Mouse (Mus musculus) lung, postnatal 36 days (tissue): ENCODE results near the gene Ndrg3.
"Not testable (repeated sequence)": the region's sequence is repeated elsewhere in the genome, so short reads cannot be mapped to it uniquely, and the experiment has no call there.

ENCODE experiments used
- DNase-seq: peaks from one replicate; pipeline ENCODE4 v3.0.0; 2022; ENCODE audit warnings: mixed read lengths

Gene Ndrg3

DNA sequence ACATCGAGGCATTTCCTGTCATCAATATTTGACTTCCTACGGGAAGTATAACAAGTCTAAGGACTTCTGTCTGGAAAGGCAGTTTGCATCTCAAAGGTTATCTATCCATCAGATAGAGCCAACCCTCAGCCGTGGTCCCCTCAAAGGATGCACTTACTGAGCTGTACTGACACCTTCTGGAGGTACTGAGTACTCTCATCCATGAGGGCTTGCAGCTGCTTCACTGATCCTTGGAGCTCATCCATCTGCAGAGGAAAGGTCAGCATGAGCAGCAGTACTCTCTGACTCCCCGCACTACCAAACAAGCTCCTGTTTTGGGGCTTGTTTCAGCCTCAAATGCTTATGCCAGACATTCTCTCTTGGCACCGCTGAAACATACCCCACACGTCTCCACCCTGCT lies 4.7 kb upstream of the Ndrg3 start:
- DNase-seq, result peak; percentile 63

DNA sequence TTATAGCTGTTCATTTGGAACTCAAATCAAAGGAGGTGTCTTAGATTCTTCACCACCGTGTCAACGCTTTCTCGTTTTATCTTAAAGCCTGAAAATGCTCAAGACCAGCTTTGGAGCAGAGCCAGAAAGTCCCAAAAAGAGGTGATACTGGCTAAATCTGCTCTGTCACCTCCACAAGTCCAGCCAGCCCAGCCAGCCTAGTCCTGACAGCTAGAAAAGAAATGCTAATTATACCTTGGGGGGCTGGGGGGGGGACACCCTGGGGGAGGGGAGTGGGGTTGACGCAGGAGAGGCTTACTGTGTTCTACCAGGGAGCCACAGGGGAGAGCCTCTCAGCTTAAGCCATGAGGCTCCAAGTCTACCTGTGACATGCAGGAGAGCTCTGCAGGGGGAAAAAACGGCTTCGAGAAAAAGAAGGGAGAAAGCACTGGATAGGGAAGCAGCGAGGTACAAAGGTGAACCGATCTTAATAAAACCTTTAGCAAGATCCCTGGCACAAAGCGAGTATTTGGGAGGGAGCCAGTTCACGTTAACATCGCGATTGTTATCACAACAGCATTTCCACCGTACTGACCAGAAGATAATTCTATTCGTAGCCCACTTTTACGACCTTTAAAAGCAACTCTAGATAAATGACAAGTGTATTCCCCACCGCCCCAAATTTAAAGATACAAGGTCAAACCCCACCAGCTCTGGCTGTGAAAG lies 977 bp downstream of the Ndrg3 start:
- no peak for DNase-seq

DNA sequence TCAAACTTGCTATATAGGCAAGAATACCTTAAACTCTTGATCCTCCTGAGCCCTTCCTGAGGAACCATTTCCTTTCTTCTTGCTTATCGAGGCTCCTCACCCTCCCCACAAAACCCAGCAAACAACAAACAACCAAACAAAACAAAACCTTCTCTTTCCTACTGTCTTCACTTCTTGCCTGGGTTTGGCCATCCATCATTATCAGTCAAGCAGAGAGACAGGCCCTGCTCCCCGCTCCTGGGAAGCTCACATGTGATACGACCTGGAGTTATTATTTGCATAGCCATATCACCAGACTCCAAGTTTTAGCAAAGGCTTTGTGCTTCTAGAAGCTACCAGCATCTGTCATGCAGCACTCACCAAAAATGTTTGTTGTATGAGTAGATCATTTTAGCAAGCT lies 4.5 kb downstream of the Ndrg3 start:
- no peak for DNase-seq

DNA sequence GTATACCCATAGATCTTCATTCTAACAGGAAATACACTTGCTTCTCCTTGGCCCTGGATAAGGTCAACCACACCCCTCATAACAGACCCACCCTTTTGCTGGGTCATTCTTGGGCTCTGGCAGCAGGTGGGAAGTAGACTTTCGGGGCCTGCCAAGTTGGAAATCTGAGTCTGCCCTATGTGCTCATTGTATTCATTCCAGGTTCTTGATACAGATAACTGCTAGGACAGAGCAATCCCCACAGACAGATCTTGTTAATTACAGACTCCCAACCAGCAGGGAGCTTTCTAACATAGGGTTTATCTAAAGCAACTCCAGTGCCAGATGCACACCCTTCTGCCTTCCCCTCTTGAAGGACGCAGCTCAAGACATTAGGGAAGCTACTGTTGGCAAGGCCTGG lies 9.0 kb downstream of the Ndrg3 start:
- peak; percentile 42 for DNase-seq

DNA sequence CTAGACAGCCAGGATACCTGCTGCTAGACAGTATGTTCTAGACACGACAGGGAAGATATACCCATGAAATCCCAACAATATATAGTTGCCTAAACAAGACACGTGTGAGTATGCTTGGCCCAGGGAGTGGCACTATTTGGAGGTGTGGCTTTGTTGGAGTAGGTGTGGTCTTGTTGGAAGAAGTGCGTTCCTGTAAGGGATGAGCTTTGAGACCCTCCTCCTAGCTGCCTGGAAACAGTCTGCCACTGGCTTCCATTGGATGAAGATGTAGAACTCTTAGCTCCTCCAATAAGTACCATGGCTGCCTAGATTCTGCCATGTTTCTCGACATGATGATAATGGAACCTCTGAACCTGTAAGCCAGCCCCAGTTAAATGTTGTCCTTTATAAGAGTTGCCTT lies 10.6 kb downstream of the Ndrg3 start:
- DNase-seq, result no peak

DNA sequence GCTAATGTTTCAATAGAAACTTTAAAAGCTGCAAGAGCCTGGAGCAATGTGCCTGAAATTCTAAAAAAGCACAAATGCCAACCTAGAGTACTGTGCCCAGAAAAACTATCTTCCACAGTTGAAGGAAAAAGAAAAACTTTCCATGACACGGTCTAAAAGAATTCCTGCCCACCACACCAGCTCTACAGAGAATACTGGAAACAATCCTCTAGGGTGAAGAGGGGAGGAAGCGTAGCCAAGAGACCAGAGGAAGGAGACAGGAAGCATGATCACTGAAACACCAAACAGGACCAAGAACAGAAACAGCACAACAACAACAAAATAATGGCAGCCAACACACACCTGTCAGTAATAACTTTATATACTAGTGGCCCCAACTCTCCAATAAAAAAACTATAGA lies 11.8 kb downstream of the Ndrg3 start:
- no peak for DNase-seq

DNA sequence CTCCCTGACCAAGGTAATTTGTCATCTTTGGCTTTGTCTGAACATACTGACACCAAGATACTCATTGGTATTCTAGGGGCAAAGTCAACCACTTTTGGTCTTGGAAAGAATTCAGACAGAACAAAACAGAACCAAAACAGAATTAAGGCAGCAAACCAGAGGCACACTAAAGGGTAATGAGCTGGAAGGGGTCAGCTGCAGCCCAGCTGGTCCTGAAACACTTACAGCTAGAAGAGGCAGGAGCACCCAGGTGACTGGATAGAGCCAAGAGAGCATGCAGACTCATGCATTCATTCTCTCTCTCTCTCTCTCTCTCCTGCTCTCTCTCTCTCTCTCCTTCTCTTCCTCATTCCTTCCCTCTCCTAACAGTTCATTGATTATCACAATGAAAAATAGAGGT lies 15.1 kb downstream of the Ndrg3 start:
- DNase-seq, result no peak

DNA sequence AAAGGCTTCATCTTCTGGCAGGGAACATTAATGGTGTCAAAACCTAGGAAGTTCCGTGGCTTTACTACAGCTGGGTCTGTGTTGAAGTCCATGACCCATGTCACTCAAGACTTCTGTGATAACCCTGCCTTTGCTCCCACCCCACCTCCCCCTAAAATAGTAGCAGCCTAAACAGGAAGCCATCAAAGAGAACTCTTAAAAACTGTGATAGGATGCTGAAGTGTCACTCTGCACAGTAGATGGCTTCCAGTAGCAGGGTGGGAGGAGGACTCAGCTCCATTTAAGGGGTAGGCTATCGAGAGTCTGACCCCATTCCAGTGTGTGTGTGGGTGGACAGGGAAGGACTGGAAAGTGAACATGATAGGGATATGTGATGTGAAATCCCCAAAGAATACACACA lies 16.9 kb downstream of the Ndrg3 start:
- DNase-seq, result peak; percentile 11

DNA sequence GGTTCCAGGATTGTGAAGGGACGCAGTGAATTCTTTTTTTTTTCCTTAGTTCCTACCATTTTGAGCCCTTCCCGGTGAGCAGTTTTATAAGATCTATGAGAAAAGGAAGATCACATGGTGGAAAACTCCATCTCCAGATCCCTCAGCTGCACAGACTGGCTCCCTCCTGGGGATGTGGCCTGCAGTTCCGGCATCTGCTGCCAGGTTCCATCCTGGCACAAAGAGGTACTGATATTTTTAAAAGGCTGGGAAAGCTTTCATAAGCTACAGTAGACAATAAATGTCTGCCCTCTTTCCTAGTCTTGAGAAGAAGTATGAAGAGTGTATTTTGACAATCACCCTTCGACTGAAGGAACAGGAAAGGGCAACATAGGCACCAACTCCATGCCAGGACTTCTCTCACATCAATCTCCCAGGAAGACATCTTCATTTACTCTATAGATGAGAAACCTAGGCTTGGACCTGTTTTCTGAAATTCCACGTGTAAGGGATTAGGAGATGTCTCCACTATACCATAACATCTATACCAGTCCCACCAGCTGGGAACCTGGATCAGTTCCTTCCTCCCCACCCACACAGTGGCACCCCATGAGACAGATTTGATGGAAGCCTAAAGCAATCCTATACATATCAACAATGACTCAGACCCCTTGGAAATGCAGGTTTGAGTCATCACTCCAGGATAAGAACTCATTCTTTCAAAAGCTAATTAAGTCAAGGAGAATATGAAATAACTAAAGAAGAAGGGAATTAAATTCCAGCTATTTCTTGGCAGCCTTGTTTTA lies 18.3 kb downstream of the Ndrg3 start:
- no peak for DNase-seq

DNA sequence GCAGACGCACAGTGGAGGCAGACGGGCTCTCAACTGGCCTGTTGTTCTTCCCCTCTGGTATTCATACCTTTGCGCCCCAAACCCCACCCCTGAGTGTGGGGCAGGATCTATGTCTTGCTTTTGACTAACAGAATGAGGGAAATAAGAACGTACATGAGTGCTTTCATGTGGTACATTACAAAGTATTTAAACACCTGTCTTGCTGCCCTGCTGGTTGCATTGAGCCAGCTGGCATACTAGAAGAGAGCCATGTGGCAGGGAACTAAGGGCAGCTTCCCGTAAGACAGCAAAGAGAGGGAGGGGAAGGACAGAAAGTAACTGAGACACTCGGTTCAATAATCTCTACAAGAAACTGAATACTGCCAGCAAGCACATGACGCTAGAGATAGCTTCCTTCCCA lies 21.6 kb downstream of the Ndrg3 start:
- no peak for DNase-seq

DNA sequence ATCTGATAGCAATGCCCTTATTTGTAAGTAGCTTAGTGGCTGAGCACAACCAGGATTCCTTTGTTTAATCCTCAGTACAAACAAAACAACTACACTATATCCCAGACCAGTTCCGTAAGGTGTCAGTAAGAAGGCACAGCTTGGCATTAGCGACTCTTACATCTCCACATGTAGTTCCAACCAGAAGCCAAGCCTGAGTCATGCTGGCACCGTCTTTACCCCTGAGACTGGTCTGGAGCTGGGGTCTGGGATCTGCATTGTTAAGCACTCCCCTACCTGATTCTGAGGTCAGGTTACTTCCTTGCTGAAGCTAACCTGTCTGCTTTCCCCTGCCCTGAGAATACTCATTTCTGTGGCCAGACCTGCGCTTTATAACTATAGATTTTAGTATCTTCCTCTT lies 23.4 kb downstream of the Ndrg3 start:
- no peak for DNase-seq

DNA sequence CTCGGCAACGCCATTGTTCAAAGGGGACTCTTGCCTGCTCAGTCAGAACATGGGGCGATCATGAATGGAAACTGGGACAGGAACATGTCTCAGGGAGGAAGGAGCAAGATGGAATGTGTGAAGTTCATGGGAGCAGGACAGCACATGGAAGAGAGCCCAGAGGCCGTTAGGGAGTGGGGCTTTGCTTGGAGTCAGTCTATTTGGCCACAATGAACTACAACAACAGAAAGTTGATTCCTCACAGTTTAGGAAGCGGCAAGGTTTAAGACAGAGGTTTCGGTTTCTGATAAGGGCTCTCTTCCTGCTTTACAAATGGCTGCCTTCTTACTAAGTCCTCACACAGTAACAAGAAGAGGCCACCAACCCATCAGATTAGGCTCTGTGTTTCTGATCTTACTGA lies 24.5 kb downstream of the Ndrg3 start:
- no peak for DNase-seq

DNA sequence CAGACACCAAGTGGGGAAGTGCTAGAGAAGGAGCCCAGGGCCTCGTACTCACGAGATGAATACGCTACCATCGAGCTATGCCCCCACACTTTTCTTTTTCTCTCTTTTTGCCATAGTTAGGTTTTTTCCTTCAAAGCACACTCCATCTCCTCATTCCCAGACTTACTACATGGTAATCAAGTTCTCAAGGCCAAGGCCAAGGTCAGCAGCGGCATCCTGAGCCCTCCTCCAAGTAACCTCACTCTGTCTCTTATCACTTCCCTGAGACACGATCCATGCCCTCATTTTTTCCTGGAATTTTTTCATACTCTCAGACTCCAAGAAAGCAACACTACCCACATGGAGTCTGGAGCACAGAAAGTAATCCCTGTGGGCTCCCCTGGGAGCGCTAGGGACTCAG lies 28.0 kb downstream of the Ndrg3 start:
- DNase-seq, result no peak

DNA sequence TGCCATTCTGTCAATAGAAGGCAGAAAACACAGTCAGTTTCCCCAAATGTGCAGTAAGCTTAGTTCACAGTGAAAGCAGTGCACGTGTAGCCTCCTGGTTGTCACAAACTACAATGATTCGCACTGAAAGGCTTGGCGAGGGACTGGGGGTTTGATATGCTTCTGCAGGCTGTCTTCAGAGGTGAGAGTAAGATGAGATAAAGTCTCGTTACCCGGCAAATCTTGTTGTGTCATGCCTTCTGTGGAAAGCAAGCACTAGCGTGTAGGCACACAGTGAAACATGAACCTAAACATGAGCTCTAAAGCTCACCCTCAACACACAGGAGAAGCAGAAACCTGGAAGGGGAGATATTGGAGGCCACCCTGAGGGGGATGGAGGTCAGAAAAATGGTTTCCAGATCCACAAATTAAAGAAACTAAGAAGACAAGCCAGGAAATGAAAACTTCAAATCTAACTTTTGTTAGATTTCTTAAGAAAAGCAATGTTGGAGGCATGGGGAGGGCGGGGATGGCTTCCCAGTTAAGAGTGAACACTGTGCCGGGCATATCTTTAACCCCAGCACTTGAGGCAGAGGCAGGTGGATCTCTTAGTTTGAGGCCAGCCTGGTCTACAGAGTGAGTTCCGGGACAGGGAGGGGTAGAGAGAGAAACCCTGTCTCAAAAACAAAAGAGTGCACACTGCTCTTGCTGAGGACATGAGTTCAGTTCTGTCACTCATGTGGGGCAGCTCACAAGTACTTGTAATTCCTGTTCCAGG lies 33.2 kb downstream of the Ndrg3 start:
- DNase-seq, result no peak

DNA sequence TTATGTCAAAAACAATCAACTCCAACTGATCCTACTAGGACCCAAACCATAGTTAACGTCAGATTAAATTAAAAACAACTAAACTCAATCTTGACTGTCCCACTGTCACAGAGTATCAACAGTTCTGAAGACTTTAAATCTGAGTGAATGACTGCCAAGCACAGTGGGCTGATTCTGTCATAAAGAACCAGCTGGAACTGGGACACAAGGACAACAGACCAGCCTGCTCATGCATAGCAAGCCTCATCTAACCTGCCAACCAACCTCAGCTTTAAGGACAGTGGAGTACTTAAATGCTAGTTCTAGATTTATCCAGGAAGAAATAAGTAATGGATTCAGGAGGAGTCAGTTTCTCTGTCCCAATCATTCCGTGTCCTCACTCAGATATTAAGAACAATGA lies 34.8 kb downstream of the Ndrg3 start:
- no peak for DNase-seq

DNA sequence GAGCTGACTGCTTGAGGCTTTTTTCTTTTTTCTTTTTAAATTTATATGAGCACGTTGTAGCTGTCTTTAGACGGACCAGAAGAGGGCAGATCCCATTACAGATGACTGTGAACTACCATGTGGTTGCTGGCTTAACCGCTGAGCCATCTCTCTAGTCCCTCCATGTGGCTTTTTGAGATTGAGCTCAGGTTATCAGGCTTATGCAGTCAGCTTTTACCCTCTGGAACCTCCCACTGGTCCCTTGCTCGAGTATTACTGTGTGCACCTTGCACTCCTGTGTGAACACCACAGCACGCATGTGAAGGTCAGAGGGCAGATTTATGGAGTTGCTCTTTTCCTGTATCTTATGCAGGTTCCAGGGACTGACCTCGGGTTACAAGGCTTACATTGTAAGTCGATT lies 35.5 kb downstream of the Ndrg3 start:
- no peak for DNase-seq

DNA sequence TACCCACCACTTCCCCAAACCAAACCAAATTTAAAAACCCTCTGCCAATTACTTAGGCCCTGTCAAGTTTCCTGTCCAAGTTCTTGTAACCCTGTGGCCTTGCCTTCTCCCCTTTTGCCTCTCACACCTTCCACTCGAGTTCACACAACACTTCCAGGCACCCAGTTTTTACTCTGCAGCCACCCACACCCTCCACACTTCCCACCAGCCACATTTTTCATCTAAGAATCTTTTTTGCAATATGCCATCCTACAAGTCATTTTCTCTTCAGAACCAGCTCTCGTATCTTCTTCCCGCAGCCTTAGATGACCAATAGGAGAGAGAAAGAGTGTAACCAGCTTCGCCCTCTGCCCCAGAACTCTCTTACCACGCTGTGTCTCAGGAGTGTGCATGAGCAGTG lies 37.4 kb downstream of the Ndrg3 start:
- no peak for DNase-seq

DNA sequence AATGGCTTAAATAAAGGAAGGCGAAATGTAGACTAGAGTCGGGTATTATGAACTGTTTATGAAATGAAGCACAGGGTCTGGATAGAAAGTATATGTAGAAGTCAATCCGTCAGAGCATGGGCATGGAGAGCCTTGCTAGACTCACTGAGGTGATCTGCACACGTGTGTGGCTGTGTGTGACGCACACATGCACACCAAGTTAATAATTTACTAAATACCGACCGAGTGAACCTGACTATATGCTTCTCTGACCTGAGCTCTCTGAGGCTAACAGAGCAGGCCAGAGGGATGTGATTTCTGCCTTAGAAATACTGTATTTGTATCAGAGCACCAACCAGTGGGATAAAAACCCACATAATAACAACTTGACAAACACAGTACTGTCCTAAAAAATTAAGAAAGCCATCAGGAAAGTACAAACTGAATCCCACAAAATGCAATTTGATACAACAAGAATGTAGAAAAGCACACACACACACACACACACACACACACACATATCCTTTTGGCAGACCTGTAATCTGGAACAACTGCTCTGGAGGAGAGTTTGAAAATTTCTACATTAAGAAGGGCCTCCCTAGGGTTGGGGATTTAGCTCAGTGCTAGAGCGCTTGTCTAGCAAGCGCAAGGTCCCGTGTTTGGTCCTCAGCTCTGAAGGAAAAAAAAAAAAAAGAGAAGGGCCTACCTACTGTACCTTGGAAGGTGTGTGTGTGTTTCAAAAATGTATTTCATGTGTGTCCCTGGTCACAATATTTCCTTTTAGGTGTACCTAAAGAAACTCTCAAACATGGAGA lies 40.4 kb downstream of the Ndrg3 start:
- DNase-seq, result no peak

DNA sequence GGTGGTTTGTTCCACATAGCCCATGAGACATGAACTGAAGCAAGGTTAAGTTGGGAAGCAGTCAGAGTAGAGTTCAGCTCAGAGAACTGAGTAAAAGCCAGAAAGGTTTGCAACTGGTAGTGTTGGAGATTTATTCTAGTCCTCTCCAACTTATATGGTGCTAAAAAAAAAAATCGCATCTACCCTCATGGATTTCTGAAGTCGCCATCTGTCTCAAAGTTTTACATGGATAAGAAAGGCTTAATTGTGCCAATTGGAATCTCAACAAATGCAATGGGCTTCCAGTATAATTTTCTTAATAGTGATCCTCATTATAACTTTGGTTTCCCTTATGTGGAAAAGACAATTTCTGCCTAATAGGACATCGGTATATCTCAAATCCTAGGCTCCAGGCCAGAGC lies 41.0 kb downstream of the Ndrg3 start:
- DNase-seq, result no peak

DNA sequence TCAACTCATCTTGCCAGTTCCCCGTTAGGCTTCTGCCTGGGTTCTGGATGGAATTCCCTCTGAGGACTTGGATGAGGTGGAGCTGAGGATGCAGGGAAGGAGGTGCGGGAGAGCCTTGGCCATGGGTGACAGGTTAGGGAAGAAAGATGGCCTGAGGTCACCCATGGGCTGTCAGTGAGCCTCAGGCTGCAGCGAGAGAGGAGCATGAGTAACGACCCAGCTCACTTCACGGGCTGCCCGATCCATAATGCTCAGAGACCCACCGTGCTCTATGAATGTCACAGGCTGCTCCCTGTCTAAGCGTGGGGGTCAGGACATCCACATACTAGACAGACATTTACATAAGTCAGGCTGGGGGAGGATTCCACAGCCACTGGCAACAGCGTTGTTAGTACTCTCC lies 50.3 kb downstream of the Ndrg3 start:
- not testable (repeated sequence) for DNase-seq

DNA sequence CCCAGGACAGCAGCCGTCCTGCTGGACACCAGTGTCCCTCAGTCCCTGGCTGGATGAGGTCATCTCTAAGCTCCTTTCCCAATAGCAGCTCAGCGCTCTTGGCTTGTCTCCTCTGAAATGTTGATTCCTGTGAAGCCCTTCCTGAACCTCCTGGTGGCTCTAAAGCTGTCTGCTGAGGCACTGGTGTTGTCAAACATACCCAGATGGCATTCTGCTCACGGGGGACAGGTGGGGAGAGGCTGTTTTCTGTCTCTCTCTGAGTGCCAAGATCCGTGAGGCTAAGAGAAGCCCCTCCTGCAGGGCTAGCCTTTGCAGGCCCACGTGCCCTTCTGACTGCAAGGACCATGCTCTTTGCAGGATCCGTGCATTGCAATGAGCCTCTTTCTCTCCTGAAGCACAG lies 51.9 kb downstream of the Ndrg3 start:
- DNase-seq, result not testable (repeated sequence)

DNA sequence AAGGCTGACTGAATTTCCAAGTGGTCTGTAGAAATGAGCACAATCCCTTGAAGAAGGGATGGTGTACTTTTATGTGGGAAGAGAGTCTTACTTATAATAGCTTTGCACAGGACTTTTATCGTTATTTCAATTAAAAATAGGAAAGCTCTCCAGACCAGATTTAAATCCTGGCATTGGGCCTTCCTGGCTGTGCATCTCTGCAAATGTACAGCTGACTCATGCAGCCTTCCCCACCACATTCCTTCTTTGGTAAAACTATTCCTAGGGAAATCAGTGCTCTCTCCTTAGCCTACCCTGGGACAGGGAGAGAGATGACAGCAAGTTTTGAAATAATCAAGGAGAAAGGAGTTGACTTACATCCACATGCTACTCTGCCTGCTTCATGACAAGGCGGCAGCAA lies 54.1 kb downstream of the Ndrg3 start:
- DNase-seq, result no peak

DNA sequence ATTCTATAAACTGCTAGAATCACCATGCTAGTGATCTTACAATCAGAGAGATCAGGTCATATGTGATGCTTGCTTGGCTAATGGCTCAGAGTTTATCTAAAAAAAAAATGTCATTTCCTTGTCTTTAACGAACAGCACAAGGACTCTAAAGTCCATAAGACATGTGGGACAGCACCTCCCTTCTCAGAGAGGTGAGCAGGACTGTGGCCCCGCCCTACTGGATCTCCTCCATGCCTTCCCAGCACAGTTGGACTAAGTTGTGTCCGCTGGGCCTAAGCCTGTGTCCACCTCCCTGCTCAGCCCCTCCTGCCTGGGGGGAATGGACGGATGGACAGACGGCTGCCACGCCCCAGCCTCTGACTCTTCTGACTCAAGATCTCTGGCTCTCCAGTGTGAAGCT lies 56.9 kb downstream of the Ndrg3 start:
- no peak for DNase-seq
